36 mouse cellular contexts compared by ENCODE assay signal in genomic region chr6:88266055-88266454, GRCm38 (mm10). TPM values are rescaled to one million over a fixed set of nuclear protein-coding genes. Genes with fewer than 3 reads are reported as not detected.
DNase-seq lines count a peak whose midpoint lies in the region; ATAC-seq and TF ChIP-seq lines count a peak whose summit lies in the region.
"Had no signal": no experiment of that assay in that cellular context is flagged by ENCODE, and none has a peak within 500 bp of the region (broad histone marks: within the 10 kb centered on the region; RNA-seq: fewer than 3 reads in every experiment).

No protein-coding gene starts in this region.

- no peaks in the 10 kb centered on the region for H3K9me3 ChIP-seq in liver, embryonic 14.5 days (ENCODE audit: control insufficient read depth, low read length)
- H3K9me3 ChIP-seq in liver, embryonic 11.5 days (ENCODE audit: control insufficient read depth, low read length): no peaks in the 10 kb centered on the region
- H3K9me3 ChIP-seq in liver, embryonic 15.5 days (replicated peaks): no peaks in the 10 kb centered on the region
- no peaks in the 10 kb centered on the region for H3K9me3 ChIP-seq in midbrain, embryonic 15.5 days
- H3K9me3 ChIP-seq: embryonic facial prominence, embryonic 12.5 days; embryonic facial prominence, embryonic 15.5 days; forebrain, embryonic 10.5 days; hindbrain, embryonic 13.5 days had no signal

- TF ChIP-seq EP300 in liver, embryonic 14.5 days (IDR thresholded peaks at IDR 0.05; ENCODE audit: low read depth): peak; percentile 15; the same call in 1 of the 2 replicates

- DNase-seq in liver, embryonic 14.5 days (ENCODE audit: low read depth in 3 of 3, low spot score in 3 of 3): no peak
- no peak for DNase-seq in liver, embryonic 11.5 days (ENCODE audit: low spot score)
- DNase-seq in lung, adult 18-20 months: no peak
- DNase-seq: adrenal gland, adult 2 months; adrenal gland, postnatal 14 days; cerebellum, adult 11 months; cerebellum, adult 2 months; cerebellum, adult 9-11 months; cerebellum, postnatal 25 days; forebrain, postnatal 0 days; gastrocnemius, adult 2 months; gastrocnemius, postnatal 14 days; heart, adult 11 months had no signal

- H3K4me2 ChIP-seq in liver, embryonic 14.5 days (ENCODE audit: low read depth): no peak overlapping the region
- H3K4me2 ChIP-seq in liver, embryonic 11.5 days: no peak overlapping the region
- no peak overlapping the region for H3K4me2 ChIP-seq in liver, embryonic 15.5 days
- no peak overlapping the region for H3K4me2 ChIP-seq in midbrain, embryonic 15.5 days
- H3K4me2 ChIP-seq: embryonic facial prominence, embryonic 12.5 days; embryonic facial prominence, embryonic 15.5 days; heart, embryonic 11.5 days; hindbrain, embryonic 13.5 days had no signal

- ATAC-seq in liver, embryonic 14.5 days (ENCODE audit: insufficient read depth): peak; percentile 61; the same call in 1 of the 2 replicates
- no peak for ATAC-seq in liver, embryonic 11.5 days (replicated peaks; ENCODE audit: low FRiP score)
- peak; percentile 57; the same call in 1 of the 2 replicates for ATAC-seq in liver, embryonic 15.5 days (ENCODE audit: insufficient read depth)
- peak; percentile 61 for ATAC-seq in megakaryocyte-erythroid progenitor cell, adult 5-6 weeks (replicated peaks; ENCODE audit: low FRiP score, low TSS enrichment, poor library complexity, severe bottlenecking)
- ATAC-seq in midbrain, embryonic 15.5 days (replicated peaks): no peak
- ATAC-seq: CD4-positive, CD25-positive, alpha-beta regulatory T cell, adult 4 months; forebrain, embryonic 14.5 days; forebrain, postnatal 0 days; hindbrain, embryonic 16.5 days had no signal

- TF ChIP-seq CTCF in liver, embryonic 14.5 days (IDR thresholded peaks at IDR 0.05; ENCODE audit: low read depth): no peak

- H3K4me3 ChIP-seq in liver, embryonic 14.5 days (ENCODE audit: insufficient read depth in 1 of 2, low read depth in 2 of 2, low read length in 2 of 2): no peak overlapping the region
- no peak overlapping the region for H3K4me3 ChIP-seq in liver, embryonic 11.5 days (ENCODE audit: low read depth, low read length)
- no peak overlapping the region for H3K4me3 ChIP-seq in liver, embryonic 15.5 days (replicated peaks)
- no peak overlapping the region for H3K4me3 ChIP-seq in midbrain, embryonic 15.5 days
- H3K4me3 ChIP-seq: embryonic facial prominence, embryonic 12.5 days; embryonic facial prominence, embryonic 15.5 days; erythroblast, embryonic 14.5 days; forebrain, embryonic 10.5 days; gastrocnemius, adult 2 months; hindbrain, embryonic 13.5 days had no signal

- H3K27me3 ChIP-seq in liver, embryonic 14.5 days (ENCODE audit: control insufficient read depth, insufficient read depth, low read length): no peaks in the 10 kb centered on the region
- H3K27me3 ChIP-seq in liver, embryonic 11.5 days (replicated peaks; ENCODE audit: control insufficient read depth, insufficient read depth, low read length): no peaks in the 10 kb centered on the region
- H3K27me3 ChIP-seq in liver, embryonic 15.5 days: no peaks in the 10 kb centered on the region
- no peaks in the 10 kb centered on the region for H3K27me3 ChIP-seq in midbrain, embryonic 15.5 days (replicated peaks)
- H3K27me3 ChIP-seq: embryonic facial prominence, embryonic 12.5 days; embryonic facial prominence, embryonic 15.5 days; hindbrain, embryonic 13.5 days had no signal

- H3K4me1 ChIP-seq in liver, embryonic 14.5 days (replicated peaks; ENCODE audit: control insufficient read depth in 2 of 2, insufficient read depth in 2 of 2, low read length in 1 of 2): peaks cover 0 to 2% of the 10 kb centered on the region in 2 experiments; a peak in 1 of 4 replicates
- H3K4me1 ChIP-seq in liver, embryonic 11.5 days (replicated peaks; ENCODE audit: control insufficient read depth, insufficient read depth, low read length): no peaks in the 10 kb centered on the region; the same call in 1 of the 2 replicates
- H3K4me1 ChIP-seq in liver, embryonic 15.5 days (replicated peaks): peaks cover 32% of the 10 kb centered on the region
- H3K4me1 ChIP-seq in midbrain, embryonic 15.5 days: peaks cover 7% of the 10 kb centered on the region
- H3K4me1 ChIP-seq: embryonic facial prominence, embryonic 15.5 days had no signal

- no peak overlapping the region for H3K27ac ChIP-seq in liver, embryonic 14.5 days
- no peak overlapping the region for H3K27ac ChIP-seq in liver, embryonic 11.5 days (ENCODE audit: low read depth, low read length)
- no peak overlapping the region for H3K27ac ChIP-seq in liver, embryonic 15.5 days (replicated peaks)
- H3K27ac ChIP-seq in midbrain, embryonic 15.5 days: no peak overlapping the region
- H3K27ac ChIP-seq: embryonic facial prominence, embryonic 12.5 days; embryonic facial prominence, embryonic 15.5 days; forebrain, embryonic 10.5 days; gastrocnemius, adult 2 months; hindbrain, embryonic 13.5 days had no signal

- no peak overlapping the region for H3K9ac ChIP-seq in liver, embryonic 14.5 days (replicated peaks)
- no peak overlapping the region for H3K9ac ChIP-seq in liver, embryonic 11.5 days (ENCODE audit: low read depth, low read length)
- H3K9ac ChIP-seq in liver, embryonic 15.5 days: no peak overlapping the region
- H3K9ac ChIP-seq in midbrain, embryonic 15.5 days: no peak overlapping the region
- H3K9ac ChIP-seq: embryonic facial prominence, embryonic 12.5 days; embryonic facial prominence, embryonic 15.5 days; forebrain, postnatal 0 days; hindbrain, embryonic 13.5 days had no signal

- H3K36me3 ChIP-seq in liver, embryonic 14.5 days (replicated peaks; ENCODE audit: control insufficient read depth, insufficient read depth, low read depth): no peaks in the 10 kb centered on the region
- H3K36me3 ChIP-seq in liver, embryonic 11.5 days (ENCODE audit: control insufficient read depth, insufficient read depth, low read length): 0 out of 2 replicates have a peak, but pooled peaks cover 2% of the 10 kb centered on the region
- no peaks in the 10 kb centered on the region for H3K36me3 ChIP-seq in liver, embryonic 15.5 days (replicated peaks)
- no peaks in the 10 kb centered on the region for H3K36me3 ChIP-seq in midbrain, embryonic 15.5 days (replicated peaks)
- H3K36me3 ChIP-seq: embryonic facial prominence, embryonic 12.5 days; embryonic facial prominence, embryonic 15.5 days; forebrain, embryonic 10.5 days; hindbrain, embryonic 13.5 days had no signal

- WGBS in liver, embryonic 14.5 days (ENCODE audit: insufficient replicate concordance): 51% methylated on average over 3 of the region's 3 CpGs
- 67% methylated on average over 3 of the region's 3 CpGs for WGBS in liver, embryonic 11.5 days
- WGBS in liver, embryonic 15.5 days (ENCODE audit: insufficient replicate concordance): 56% methylated on average over 3 of the region's 3 CpGs
- 72% methylated on average over 3 of the region's 3 CpGs for WGBS in midbrain, embryonic 15.5 days

RNA-seq across cellular contexts. Expression of gene Dnajb8, which starts 44.0 kb away (rescaled TPM):
- polyA plus RNA-seq in liver, embryonic 14.5 days (2012; rRNA removed): not detected in 2 replicates
- not detected in 2 replicates for polyA plus RNA-seq in liver, embryonic 14.5 days (2014; fragmentation: Nextera tagmentation; extraction: Ambion mirVana)
- polyA plus RNA-seq in liver, embryonic 11.5 days (2014; fragmentation: Nextera tagmentation; extraction: Ambion mirVana): not detected in 2 replicates
- polyA plus RNA-seq in liver, embryonic 15.5 days (2015; fragmentation: Nextera tagmentation; extraction: Ambion mirVana): not detected in 2 replicates
- total RNA-seq in megakaryocyte-erythroid progenitor cell, adult 5-6 weeks (2014; fragmentation: Nextera tagmentation): not detected in 2 replicates
- not detected in 2 replicates for total RNA-seq in megakaryocyte-erythroid progenitor cell, adult 5-6 weeks (2017)
- not detected in 2 replicates for polyA plus RNA-seq in midbrain, embryonic 15.5 days (2015; fragmentation: Nextera tagmentation; extraction: Ambion mirVana)
- total RNA-seq: adrenal gland, adult 2 months; adrenal gland, postnatal 14 days; adrenal gland, postnatal 4 days; common myeloid progenitor, adult 5-6 weeks; forebrain, postnatal 0 days; gastrocnemius, adult 2 months; gastrocnemius, postnatal 14 days; gastrocnemius, postnatal 4 days; heart, adult 8-10 months; heart, postnatal 25 days; hematopoietic stem cell, adult 5-6 weeks; MEL had no signal
- polyA plus RNA-seq: adrenal gland, adult 2 months; C2C12; CD4-positive, CD25-positive, alpha-beta regulatory T cell, adult 4 months; cerebellum, adult 2 months; embryonic facial prominence, embryonic 12.5 days; embryonic facial prominence, embryonic 15.5 days; erythroblast, embryonic 14.5 days; forebrain, embryonic 10.5 days; forebrain, embryonic 14.5 days; forebrain, postnatal 0 days; frontal cortex, adult 2 months; heart, embryonic 11.5 days; heart, embryonic 14.5 days; heart, postnatal 0 days; hindbrain, embryonic 13.5 days; hindbrain, embryonic 16.5 days had no signal

Comparison
In these comparisons a context has a peak if more than half of its experiments do, and no peak if none do; other contexts are left out.
1. ATAC-seq: peak in liver, embryonic 14.5 days (single experiment), liver, embryonic 15.5 days (single experiment) and megakaryocyte-erythroid progenitor cell, adult 5-6 weeks (single experiment); none in liver, embryonic 11.5 days (single experiment) and midbrain, embryonic 15.5 days (single experiment).